In the genomic region with DNA sequence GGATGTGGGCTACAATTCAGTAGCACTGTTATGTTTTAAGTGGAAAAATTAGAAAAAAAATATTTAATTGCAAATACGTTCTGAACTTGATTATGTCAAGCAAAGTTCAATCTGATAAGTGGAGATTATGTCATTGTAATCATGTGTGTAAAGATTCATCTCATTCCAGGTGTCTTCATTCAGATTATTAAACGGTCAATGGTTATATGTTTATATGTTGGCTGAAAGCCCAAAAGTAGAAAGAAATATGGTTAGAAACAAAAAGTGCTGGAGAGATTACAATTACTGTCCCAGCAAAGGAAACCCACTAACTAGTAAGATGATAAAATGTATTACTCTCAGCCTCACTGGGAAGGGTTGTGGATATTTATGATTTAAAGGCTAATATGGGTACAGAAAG, we compare ENCODE assay signal across 26 mouse cellular contexts. TPM values are rescaled to one million over a fixed set of nuclear protein-coding genes. Genes with fewer than 3 reads are reported as not detected.
DNase-seq lines count a peak whose midpoint lies in the region; ATAC-seq and TF ChIP-seq lines count a peak whose summit lies in the region.
"Had no signal": no experiment of that assay in that cellular context is flagged by ENCODE, and none has a peak within 500 bp of the region (broad histone marks: within the 10 kb centered on the region; RNA-seq: fewer than 3 reads in every experiment).

No protein-coding gene starts in this region.

- H3K9me3 ChIP-seq in forebrain, postnatal 0 days (ENCODE audit: low read length) = no peaks in the 10 kb centered on the region
- no peaks in the 10 kb centered on the region for H3K9me3 ChIP-seq in forebrain, embryonic 11.5 days (ENCODE audit: control insufficient read depth, low read length)
- H3K9me3 ChIP-seq in lung, embryonic 14.5 days (ENCODE audit: low read depth, low read length) = no peaks in the 10 kb centered on the region
- H3K9me3 ChIP-seq: embryonic facial prominence, embryonic 13.5 days; embryonic facial prominence, embryonic 15.5 days; forebrain, embryonic 10.5 days; forebrain, embryonic 13.5 days; forebrain, embryonic 15.5 days; G1E had no signal

- TF ChIP-seq POLR2A in lung, adult 2 months (IDR thresholded peaks at IDR 0.05; ENCODE audit: borderline replicate concordance, extremely low read depth, low read depth, low read length) = no peak

- 78% methylated on average over 2 of the region's 2 CpGs for WGBS in forebrain, postnatal 0 days
- 88% methylated on average over 2 of the region's 2 CpGs for WGBS in forebrain, embryonic 11.5 days
- 32% methylated on average over 2 of the region's 2 CpGs for WGBS in lung, embryonic 14.5 days
- WGBS in lung, adult 2 months = 52% methylated on average over 2 of the region's 2 CpGs

- no peak overlapping the region for H3K4me2 ChIP-seq in forebrain, postnatal 0 days (ENCODE audit: low read depth)
- no peak overlapping the region for H3K4me2 ChIP-seq in forebrain, embryonic 11.5 days (ENCODE audit: low read depth, low read length, severe bottlenecking)
- no peak overlapping the region for H3K4me2 ChIP-seq in lung, embryonic 14.5 days
- H3K4me2 ChIP-seq: embryonic facial prominence, embryonic 13.5 days; embryonic facial prominence, embryonic 15.5 days; forebrain, embryonic 13.5 days; forebrain, embryonic 15.5 days had no signal

- H3K9ac ChIP-seq in forebrain, postnatal 0 days = no peak overlapping the region
- no peak overlapping the region for H3K9ac ChIP-seq in forebrain, embryonic 11.5 days (ENCODE audit: low read length)
- H3K9ac ChIP-seq in lung, embryonic 14.5 days = no peak overlapping the region
- H3K9ac ChIP-seq: embryonic facial prominence, embryonic 13.5 days; embryonic facial prominence, embryonic 15.5 days; forebrain, embryonic 13.5 days; forebrain, embryonic 15.5 days had no signal

- TF ChIP-seq CTCF in forebrain, postnatal 0 days (IDR thresholded peaks at IDR 0.05; ENCODE audit: low read depth) = no peak
- TF ChIP-seq CTCF in lung, embryonic 14.5 days (IDR thresholded peaks at IDR 0.05; ENCODE audit: low read depth) = no peak
- no peak for TF ChIP-seq CTCF in lung, adult 2 months (IDR thresholded peaks at IDR 0.05; ENCODE audit: insufficient read depth, low read length)

- ATAC-seq in forebrain, postnatal 0 days = no peak
- ATAC-seq in forebrain, embryonic 11.5 days (replicated peaks; ENCODE audit: low FRiP score) = no peak
- no peak for ATAC-seq in lung, embryonic 14.5 days (ENCODE audit: insufficient read depth)
- peak; percentile 68 for ATAC-seq in megakaryocyte-erythroid progenitor cell, adult 5-6 weeks (replicated peaks; ENCODE audit: low FRiP score, low TSS enrichment, poor library complexity, severe bottlenecking)
- ATAC-seq: CD4-positive, CD25-positive, alpha-beta regulatory T cell, adult 4 months; forebrain, embryonic 13.5 days; forebrain, embryonic 15.5 days had no signal

- H3K4me1 ChIP-seq in forebrain, postnatal 0 days (ENCODE audit: insufficient read depth) = no peaks in the 10 kb centered on the region
- no peaks in the 10 kb centered on the region for H3K4me1 ChIP-seq in forebrain, embryonic 11.5 days (replicated peaks; ENCODE audit: control insufficient read depth, insufficient read depth, low read length)
- H3K4me1 ChIP-seq in lung, embryonic 14.5 days (ENCODE audit: insufficient read depth) = no peaks in the 10 kb centered on the region
- no peaks in the 10 kb centered on the region for H3K4me1 ChIP-seq in lung, adult 2 months (ENCODE audit: control insufficient read depth, insufficient read depth, low read length)
- H3K4me1 ChIP-seq: embryonic facial prominence, embryonic 13.5 days; embryonic facial prominence, embryonic 15.5 days; forebrain, embryonic 10.5 days had no signal

- no peak overlapping the region for H3K4me3 ChIP-seq in forebrain, postnatal 0 days (ENCODE audit: low read depth, low read length)
- no peak overlapping the region for H3K4me3 ChIP-seq in forebrain, embryonic 11.5 days (ENCODE audit: low read depth, low read length)
- H3K4me3 ChIP-seq in lung, embryonic 14.5 days (ENCODE audit: low read depth, low read length) = no peak overlapping the region
- no peak overlapping the region for H3K4me3 ChIP-seq in lung, adult 2 months (replicated peaks; ENCODE audit: extremely low read depth, low read depth, low read length)
- H3K4me3 ChIP-seq: embryonic facial prominence, embryonic 13.5 days; embryonic facial prominence, embryonic 15.5 days; erythroblast, embryonic 14.5 days; forebrain, embryonic 10.5 days; forebrain, embryonic 13.5 days; forebrain, embryonic 15.5 days had no signal

- H3K27ac ChIP-seq in forebrain, postnatal 0 days (ENCODE audit: low read depth, low read length) = peak overlapping the region; percentile 29; the same call in 1 of the 2 replicates
- no peak overlapping the region for H3K27ac ChIP-seq in forebrain, embryonic 11.5 days (ENCODE audit: low read depth, low read length)
- no peak overlapping the region for H3K27ac ChIP-seq in lung, embryonic 14.5 days (ENCODE audit: low read depth)
- H3K27ac ChIP-seq: embryonic facial prominence, embryonic 13.5 days; embryonic facial prominence, embryonic 15.5 days; forebrain, embryonic 10.5 days; forebrain, embryonic 13.5 days; forebrain, embryonic 15.5 days had no signal

- no peaks in the 10 kb centered on the region for H3K36me3 ChIP-seq in forebrain, postnatal 0 days (ENCODE audit: insufficient read depth)
- H3K36me3 ChIP-seq in forebrain, embryonic 11.5 days (ENCODE audit: control insufficient read depth, insufficient read depth, low read length) = no peaks in the 10 kb centered on the region
- no peaks in the 10 kb centered on the region for H3K36me3 ChIP-seq in lung, embryonic 14.5 days (ENCODE audit: insufficient read depth)
- H3K36me3 ChIP-seq: embryonic facial prominence, embryonic 13.5 days; embryonic facial prominence, embryonic 15.5 days; forebrain, embryonic 10.5 days; forebrain, embryonic 15.5 days; G1E had no signal

- no peak for DNase-seq in forebrain, postnatal 0 days
- DNase-seq in forebrain, embryonic 11.5 days (ENCODE audit: low spot score) = no peak
- DNase-seq in lung, embryonic 14.5 days = peak; percentile 22
- DNase-seq in lung, adult 2 months = no peak
- DNase-seq in thymus, postnatal 4 days = no peak
- DNase-seq: adrenal gland, adult 2 months; adrenal gland, postnatal 10 days; adrenal gland, postnatal 25 days; B cell, adult 2 months; cerebellum, adult 11 months; cerebellum, adult 18-20 months; cerebellum, adult 8-10 months; cerebellum, adult 9-11 months; cerebellum, postnatal 14 days; cerebellum, postnatal 36 days; embryo, embryonic 11 days had no signal

- H3K27me3 ChIP-seq in forebrain, postnatal 0 days (ENCODE audit: insufficient read depth, low read length) = no peaks in the 10 kb centered on the region
- H3K27me3 ChIP-seq in forebrain, embryonic 11.5 days (ENCODE audit: control insufficient read depth, insufficient read depth, low read length) = no peaks in the 10 kb centered on the region
- H3K27me3 ChIP-seq in lung, embryonic 14.5 days (ENCODE audit: insufficient read depth, low read length) = no peaks in the 10 kb centered on the region
- H3K27me3 ChIP-seq: CH12.LX; embryonic facial prominence, embryonic 15.5 days; forebrain, embryonic 13.5 days; forebrain, embryonic 15.5 days had no signal

RNA-seq across cellular contexts. Expression of gene Reps2, which starts 23.7 kb away (rescaled TPM):
- total RNA-seq in forebrain, postnatal 0 days (2014; rRNA removed) = 31.5 and 41.2 TPM in 2 replicates
- 3.0 and 5.1 TPM in 2 replicates for polyA plus RNA-seq in forebrain, postnatal 0 days (2015; fragmentation: Nextera tagmentation; extraction: Ambion mirVana)
- polyA plus RNA-seq in forebrain, embryonic 11.5 days (2014; fragmentation: Nextera tagmentation; extraction: Ambion mirVana) = 1.1 and 1.2 TPM in 2 replicates
- polyA plus RNA-seq in lung, embryonic 14.5 days (2014; fragmentation: Nextera tagmentation; extraction: Ambion mirVana) = 0.83 and 0.84 TPM in 2 replicates
- polyA plus RNA-seq in lung, adult 2 months (2012; rRNA removed) = 4.7 and 7.7 TPM in 2 replicates
- 16.8 and 17.0 TPM in 2 replicates for total RNA-seq in megakaryocyte-erythroid progenitor cell, adult 5-6 weeks (2014; fragmentation: Nextera tagmentation)
- 12.2 and 15.8 TPM in 2 replicates for total RNA-seq in megakaryocyte-erythroid progenitor cell, adult 5-6 weeks (2017)
- total RNA-seq: CH12.LX had no signal
- polyA plus RNA-seq: CD4-positive, CD25-positive, alpha-beta regulatory T cell, adult 4 months had no signal
